Mouse (Mus musculus): Measurements from ENCODE around the gene Mthfd2. TPM values are rescaled to one million over a fixed set of nuclear protein-coding genes. Genes with fewer than 3 reads are reported as not detected.

Mthfd2 gene
- polyA plus RNA-seq (2011; ENCODE audit: insufficient read length, low read depth, missing spikeins) = 123 and 138 TPM in 2 replicates

DNA sequence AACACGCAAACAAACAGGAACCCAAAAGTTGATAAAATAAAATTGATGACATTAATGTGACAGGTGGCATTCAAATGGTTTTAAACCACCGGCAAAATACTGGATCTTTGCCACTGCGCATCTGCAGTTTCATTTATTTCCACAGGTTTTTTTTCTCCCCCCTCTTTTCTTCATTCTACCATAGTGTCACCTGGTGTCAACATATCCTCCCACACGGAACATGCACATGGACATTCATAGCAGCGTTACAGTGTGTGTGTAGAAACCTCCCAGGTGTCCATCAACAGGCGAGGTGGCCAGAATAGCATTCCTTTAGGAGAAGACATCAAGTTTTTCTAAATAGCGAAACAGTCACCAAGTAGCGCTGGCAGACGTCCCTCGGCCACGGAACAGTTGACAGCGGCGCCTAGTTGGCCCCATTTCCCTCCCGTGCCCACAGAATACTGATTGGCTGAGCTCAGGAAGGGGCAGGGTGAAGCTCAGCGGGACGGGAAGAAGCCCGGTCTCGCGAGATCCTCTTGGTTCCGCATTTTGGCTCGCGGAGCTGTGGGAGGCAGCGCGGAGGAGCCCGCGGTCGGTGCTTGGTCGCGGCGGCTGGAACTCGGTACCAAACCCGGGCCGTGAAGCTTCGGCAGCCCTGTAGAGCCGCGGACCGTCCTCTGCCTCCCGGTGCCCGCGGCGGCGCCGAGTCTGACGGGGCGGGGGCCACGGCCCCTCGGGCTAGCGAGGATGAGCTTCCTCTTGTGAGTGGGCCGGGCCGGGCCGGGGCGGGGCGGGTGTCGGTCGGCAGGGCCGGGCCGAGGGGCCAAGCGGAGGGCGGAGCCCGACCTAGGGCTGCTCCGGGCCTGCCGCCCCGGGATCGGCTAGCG lies at the start of gene Mthfd2, which contains the start of gene Mob1a:
TSS of gene Mthfd2 (minus strand) at position 384 of the 869 bp plus-strand sequence.
TSS of gene Mob1a (plus strand) at position 492 of the 869 bp plus-strand sequence.
- Histone ChIP-seq H3K4me3 (ENCODE audit: insufficient read depth, low read length) (peak within 1 kb of the TSS; percentile 90), H3K27ac (ENCODE audit: insufficient read depth, low read length) (peak within 1 kb of the TSS; percentile 80), H3K4me1 (ENCODE audit: control insufficient read depth, insufficient read depth, low read length) (no peaks in the 10 kb centered on the region)
- TF ChIP-seq POLR2A (IDR thresholded peaks at IDR 0.05; ENCODE audit: low read depth, low read length) (peak; percentile 71), CTCF (IDR thresholded peaks at IDR 0.05; ENCODE audit: borderline replicate concordance, insufficient read depth, low read length) (no peak)

DNA sequence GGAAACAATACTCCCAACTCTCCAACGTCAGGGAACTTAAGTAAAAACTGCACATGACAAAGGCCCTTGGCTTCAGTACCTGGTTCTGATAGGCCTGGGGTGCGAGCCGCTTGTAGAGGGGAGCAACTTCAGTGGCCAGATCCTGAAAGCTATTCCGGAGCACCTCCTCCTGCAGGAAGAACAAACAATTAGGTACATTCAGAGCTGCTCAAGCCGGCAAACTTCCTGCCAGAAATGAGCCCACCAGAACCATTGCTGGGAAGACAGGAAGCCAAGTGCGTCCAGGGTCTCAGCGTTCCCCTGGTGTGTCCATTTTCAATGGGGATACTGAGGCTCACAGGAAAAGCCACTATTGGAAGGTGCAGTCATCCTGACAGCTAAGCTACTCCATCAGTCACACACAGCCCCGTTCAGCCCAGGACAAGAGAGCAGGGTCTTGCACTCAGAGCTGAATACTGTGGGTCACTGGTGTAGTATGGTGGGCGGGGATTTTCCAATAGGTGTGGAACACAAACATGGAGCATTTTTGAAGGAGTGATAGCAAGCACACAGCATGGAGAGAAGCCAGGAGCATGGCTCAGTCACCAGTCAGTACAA lies 48.1 kb upstream of the Mthfd2 start:
- Histone ChIP-seq H3K4me3 (ENCODE audit: insufficient read depth, low read length) (no peak overlapping the region), H3K27ac (ENCODE audit: insufficient read depth, low read length) (no peak overlapping the region)
- TF ChIP-seq CTCF (IDR thresholded peaks at IDR 0.05; ENCODE audit: borderline replicate concordance, insufficient read depth, low read length) (no peak), POLR2A (IDR thresholded peaks at IDR 0.05; ENCODE audit: low read depth, low read length) (no peak)

DNA sequence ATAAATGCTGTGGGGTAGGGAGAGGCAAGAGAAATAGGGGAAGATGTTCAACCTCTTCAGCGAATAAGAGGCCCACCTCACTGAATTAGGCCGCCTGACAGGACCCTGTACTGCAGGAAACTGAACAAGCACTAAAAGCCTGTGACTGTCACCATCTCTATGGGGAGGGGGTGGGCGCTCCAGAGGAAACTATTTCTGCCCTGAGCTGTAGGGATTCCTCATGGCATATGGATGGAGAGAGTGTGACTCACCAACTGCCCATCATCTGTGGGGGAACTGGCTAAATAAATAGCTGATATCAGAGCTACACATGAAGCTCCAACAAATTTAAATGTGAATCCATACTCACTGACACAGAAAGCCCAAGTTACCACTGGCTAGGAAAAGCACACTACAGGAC lies 45.6 kb upstream of the Mthfd2 start:
- Histone ChIP-seq H3K4me1 (ENCODE audit: control insufficient read depth, insufficient read depth, low read length) (no peaks in the 10 kb centered on the region), H3K4me3 (ENCODE audit: insufficient read depth, low read length) (no peak overlapping the region), H3K27ac (ENCODE audit: insufficient read depth, low read length) (no peak overlapping the region)

More for the DNA sequence above, 48.1 kb upstream of the Mthfd2 start:
- H3K4me1 ChIP-seq (ENCODE audit: control insufficient read depth, insufficient read depth, low read length) = no peaks in the 10 kb centered on the region

DNA sequence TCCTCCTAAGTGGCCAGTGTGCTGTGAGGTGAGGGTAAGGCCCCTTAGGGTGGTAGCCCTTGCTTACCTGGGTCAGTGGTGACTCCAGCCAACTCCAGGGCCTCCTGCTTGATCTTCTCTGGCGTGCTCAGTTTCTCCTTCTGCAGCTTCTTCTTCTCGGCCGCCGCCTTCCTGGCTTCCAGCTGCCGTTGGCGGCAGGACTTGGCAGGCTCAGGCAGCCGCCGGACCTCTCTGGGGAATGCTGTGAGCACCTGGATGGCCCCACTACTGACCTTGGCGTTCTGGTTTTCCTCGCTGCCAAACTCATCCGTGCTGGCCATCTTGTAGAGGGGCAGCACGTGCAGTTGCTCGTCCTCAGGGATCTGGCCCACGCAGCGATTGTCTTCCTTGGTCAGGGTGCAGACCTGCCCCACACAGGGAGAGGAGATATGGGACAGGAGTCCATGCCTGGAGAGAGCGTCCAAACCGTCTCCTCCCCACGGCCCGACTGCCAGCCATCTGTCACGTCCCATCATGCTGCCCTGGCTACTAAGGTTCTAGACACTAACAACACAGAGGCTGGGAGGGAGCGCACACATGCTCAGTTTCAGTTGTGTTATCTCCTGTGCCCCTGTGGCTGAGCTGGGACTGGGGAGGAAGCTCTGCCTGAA lies 44.7 kb upstream of the Mthfd2 start:
- no peak overlapping the region for H3K4me3 ChIP-seq (ENCODE audit: insufficient read depth, low read length)
- no peak overlapping the region for H3K27ac ChIP-seq (ENCODE audit: insufficient read depth, low read length)
- TF ChIP-seq CTCF (IDR thresholded peaks at IDR 0.05; ENCODE audit: borderline replicate concordance, insufficient read depth, low read length) (no peak), POLR2A (IDR thresholded peaks at IDR 0.05; ENCODE audit: low read depth, low read length) (no peak)
- H3K4me1 ChIP-seq (ENCODE audit: control insufficient read depth, insufficient read depth, low read length) = no peaks in the 10 kb centered on the region

More for the DNA sequence above, 45.6 kb upstream of the Mthfd2 start:
- TF ChIP-seq POLR2A (IDR thresholded peaks at IDR 0.05; ENCODE audit: low read depth, low read length) (no peak), CTCF (IDR thresholded peaks at IDR 0.05; ENCODE audit: borderline replicate concordance, insufficient read depth, low read length) (no peak)

GRCm38 (mm10) chr6:83363075-83363474 lies 37.4 kb upstream of the Mthfd2 start:
- Histone ChIP-seq H3K4me3 (ENCODE audit: insufficient read depth, low read length) (no peak overlapping the region), H3K4me1 (ENCODE audit: control insufficient read depth, insufficient read depth, low read length) (no peaks in the 10 kb centered on the region), H3K27ac (ENCODE audit: insufficient read depth, low read length) (no peak overlapping the region)
- no peak for TF ChIP-seq POLR2A (IDR thresholded peaks at IDR 0.05; ENCODE audit: low read depth, low read length)
- TF ChIP-seq CTCF (IDR thresholded peaks at IDR 0.05; ENCODE audit: borderline replicate concordance, insufficient read depth, low read length) = no peak

- Histone ChIP-seq H3K27ac (ENCODE audit: insufficient read depth, low read length) (no peak overlapping the region), H3K4me1 (ENCODE audit: control insufficient read depth, insufficient read depth, low read length) (no peaks in the 10 kb centered on the region), H3K4me3 (ENCODE audit: insufficient read depth, low read length) (no peak overlapping the region)
- no peak for TF ChIP-seq CTCF (IDR thresholded peaks at IDR 0.05; ENCODE audit: borderline replicate concordance, insufficient read depth, low read length)
- TF ChIP-seq POLR2A (IDR thresholded peaks at IDR 0.05; ENCODE audit: low read depth, low read length) = no peak
Measured at GRCm38 (mm10) chr6:83361523-83362248, 36.0 kb upstream of the Mthfd2 start.

DNA sequence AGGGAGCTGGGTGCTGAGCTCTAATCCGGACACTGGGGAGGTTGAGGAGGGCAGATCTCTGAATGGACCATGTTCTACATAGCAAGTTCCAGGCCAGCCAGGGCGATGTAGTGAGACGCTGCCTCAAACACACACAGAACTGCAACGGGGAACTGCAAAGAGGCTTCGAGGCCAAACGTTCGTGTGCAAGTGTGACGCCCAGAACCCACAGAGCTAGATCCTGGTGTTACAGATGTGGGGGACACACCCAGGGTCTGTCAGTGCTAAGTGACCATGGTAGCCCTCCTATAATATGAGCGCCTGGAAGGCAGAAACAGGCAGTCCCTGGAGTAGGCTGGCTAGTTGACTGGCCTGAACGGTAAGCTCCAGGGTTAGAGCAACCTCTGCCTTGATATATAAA lies 31.7 kb upstream of the Mthfd2 start:
- H3K27ac ChIP-seq (ENCODE audit: insufficient read depth, low read length) = no peak overlapping the region
- TF ChIP-seq CTCF (IDR thresholded peaks at IDR 0.05; ENCODE audit: borderline replicate concordance, insufficient read depth, low read length) = no peak
- TF ChIP-seq POLR2A (IDR thresholded peaks at IDR 0.05; ENCODE audit: low read depth, low read length) = no peak
- H3K4me1 ChIP-seq (ENCODE audit: control insufficient read depth, insufficient read depth, low read length) = no peaks in the 10 kb centered on the region
- H3K4me3 ChIP-seq (ENCODE audit: insufficient read depth, low read length) = no peak overlapping the region

DNA sequence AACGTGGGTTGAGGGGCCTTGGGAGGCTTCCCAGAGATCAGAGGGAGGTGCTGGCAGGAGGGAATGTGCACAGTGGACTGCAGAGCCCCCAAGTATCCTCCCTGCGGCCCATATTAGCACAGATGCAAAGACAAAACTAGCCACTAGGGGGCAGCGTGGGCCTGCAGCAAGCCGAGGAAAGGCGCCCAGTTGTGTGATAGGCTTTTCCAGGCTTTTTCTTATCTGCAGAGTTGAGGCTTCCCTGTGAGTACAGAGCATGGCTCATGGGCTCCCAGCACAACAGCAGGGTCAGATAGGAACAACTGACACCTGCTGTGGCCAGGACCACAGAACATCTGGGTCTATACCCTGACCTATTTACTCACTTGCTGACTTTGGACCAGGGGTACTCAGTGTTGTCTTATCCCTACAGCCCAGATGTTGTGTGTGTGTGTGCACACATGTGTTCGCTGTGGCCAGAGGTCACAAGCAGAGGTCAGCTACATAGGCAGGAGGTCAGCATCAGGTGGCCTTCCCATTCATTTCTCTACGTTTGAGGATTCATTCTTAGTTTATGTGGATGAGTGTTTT lies 30.9 kb upstream of the Mthfd2 start:
- TF ChIP-seq CTCF (IDR thresholded peaks at IDR 0.05; ENCODE audit: borderline replicate concordance, insufficient read depth, low read length) = peak; percentile 82
- TF ChIP-seq POLR2A (IDR thresholded peaks at IDR 0.05; ENCODE audit: low read depth, low read length) = no peak
- Histone ChIP-seq H3K27ac (ENCODE audit: insufficient read depth, low read length) (no peak overlapping the region), H3K4me1 (ENCODE audit: control insufficient read depth, insufficient read depth, low read length) (no peaks in the 10 kb centered on the region), H3K4me3 (ENCODE audit: insufficient read depth, low read length) (no peak overlapping the region)
